Mouse (Mus musculus) embryonic facial prominence, embryonic 15.5 days (tissue): ENCODE results near the gene Yipf3. TPM values are rescaled to one million over a fixed set of nuclear protein-coding genes. Genes with fewer than 3 reads are reported as not detected.
A peak's percentile ranks its signal among the peaks of the same experiment; 100 is the strongest.

ENCODE experiments used
- ATAC-seq: fragments of 200-750 bp; cut with Nextera tagmentation; 2 replicates; pipeline ENCODE4 v1.8.0; 2017; ENCODE audit warnings: low read depth, moderate TSS enrichment; ENCODE audit not compliant: insufficient number of reproducible peaks, low FRiP score, low TSS enrichment
- H3K27ac ChIP-seq: fragments of 300-500 bp; sonication (generic); replicated peaks from 2 replicates; pipeline ENCODE4 v1.5.1; 2015; ENCODE audit warnings: mild to moderate bottlenecking, inconsistent platforms
- H3K27me3 ChIP-seq: fragments of 300-500 bp; sonication (generic); 2 replicates; pipeline ENCODE4 v1.6.1; 2015; ENCODE audit warnings: inconsistent platforms
- H3K36me3 ChIP-seq: fragments of 300-500 bp; sonication (generic); 2 replicates; pipeline ENCODE4 v1.6.1; 2015; ENCODE audit warnings: mild to moderate bottlenecking, inconsistent platforms
- H3K4me1 ChIP-seq: fragments of 300-500 bp; sonication (generic); 2 replicates; pipeline ENCODE4 v1.6.1; 2015; ENCODE audit warnings: inconsistent platforms
- H3K4me2 ChIP-seq: fragments of 300-500 bp; sonication (generic); replicated peaks from 2 replicates; pipeline ENCODE4 v1.6.1; 2015; ENCODE audit warnings: mild to moderate bottlenecking, inconsistent platforms
- H3K4me3 ChIP-seq: fragments of 300-500 bp; sonication (generic); replicated peaks from 2 replicates; pipeline ENCODE4 v1.5.1; 2015; ENCODE audit warnings: mild to moderate bottlenecking, inconsistent platforms
- H3K9ac ChIP-seq: fragments of 300-500 bp; sonication (generic); 2 replicates; pipeline ENCODE4 v1.6.1; 2015; ENCODE audit warnings: inconsistent platforms
- H3K9me3 ChIP-seq: fragments of 300-500 bp; sonication (generic); replicated peaks from 2 replicates; pipeline ENCODE4 v1.6.1; 2016; ENCODE audit warnings: inconsistent platforms
- WGBS: fragments of 180-500 bp; shearing (Covaris S2); methylation state at CpG from one replicate; pipeline ENCODE4 v1.1.7; 2015; 5-methylcytosine and 5-hydroxymethylcytosine counted together
- polyA plus RNA-seq: library from polyadenylated mRNA; unstranded; fragments of >200 nt; fragmentation: Nextera tagmentation; extraction: Ambion mirVana; gene quantifications from 2 replicates; pipeline ENCODE4 v1.2.1, GENCODE M21; 2015

Yipf3 gene
- 141 and 147 TPM in 2 replicates for polyA plus RNA-seq

GRCm38 (mm10) chr17:46247512-46248188, at the start of gene Yipf3, which contains the start of gene Polr1c:
Gene Yipf3, plus strand, starts transcription at chr17:46248080.
Gene Polr1c, minus strand, starts transcription at chr17:46248054.
- Histone ChIP-seq H3K4me2 (peak within 1 kb of the TSS; percentile 86), H3K4me1 (peaks cover 32% of the 10 kb centered on the region), H3K9me3 (no peaks in the 10 kb centered on the region), H3K27ac (peak within 1 kb of the TSS; percentile 67), H3K36me3 (peaks cover 70% of the 10 kb centered on the region), H3K9ac (peak within 1 kb of the TSS; percentile 93), H3K4me3 (peak within 1 kb of the TSS; percentile 90), H3K27me3 (no peaks in the 10 kb centered on the region)
- peak; percentile 89 for ATAC-seq
- under 1% methylated on average over 53 of the region's 53 CpGs for WGBS

GRCm38 (mm10) chr17:46201151-46201550, 46.7 kb upstream of the Yipf3 start:
- 53% methylated on average over 6 of the region's 6 CpGs for WGBS
- Histone ChIP-seq H3K9me3 (no peaks in the 10 kb centered on the region), H3K9ac (no peak overlapping the region), H3K4me3 (peak overlapping the region; percentile 99), H3K36me3 (peaks cover 47% of the 10 kb centered on the region), H3K4me1 (peaks cover 25% of the 10 kb centered on the region), H3K27me3 (no peaks in the 10 kb centered on the region), H3K27ac (no peak overlapping the region), H3K4me2 (peak overlapping the region; percentile 76)
- ATAC-seq: no peak

GRCm38 (mm10) chr17:46202421-46203071, 45.3 kb upstream of the Yipf3 start, which contains the start of the genes Polh and Xpo5:
Gene Polh, minus strand, starts transcription at chr17:46202645.
Gene Xpo5, plus strand, starts transcription at chr17:46202782.
- WGBS: under 1% methylated on average over 66 of the region's 66 CpGs
- peaks cover 47% of the 10 kb centered on the region for H3K36me3 ChIP-seq

GRCm38 (mm10) chr17:46203078-46203477, 44.8 kb upstream of the Yipf3 start:
- peak overlapping the region; percentile 84 for H3K27ac ChIP-seq
- under 1% methylated on average over 20 of the region's 20 CpGs for WGBS
- peak overlapping the region; percentile 99 for H3K4me3 ChIP-seq
- peak overlapping the region; percentile 76 for H3K4me2 ChIP-seq
- peaks cover 47% of the 10 kb centered on the region for H3K36me3 ChIP-seq
- H3K9me3 ChIP-seq: no peaks in the 10 kb centered on the region
- ATAC-seq: peak; percentile 13; the same call in 1 of the 2 replicates
- H3K27me3 ChIP-seq: no peaks in the 10 kb centered on the region
- H3K4me1 ChIP-seq: peaks cover 25% of the 10 kb centered on the region
- H3K9ac ChIP-seq: peak overlapping the region; percentile 71

More at GRCm38 (mm10) chr17:46202421-46203071, 45.3 kb upstream of the Yipf3 start, which contains the start of the genes Polh and Xpo5:
- Histone ChIP-seq H3K4me1 (peaks cover 25% of the 10 kb centered on the region), H3K27ac (peak within 1 kb of the TSS; percentile 84), H3K4me3 (peak within 1 kb of the TSS; percentile 99), H3K9ac (peak within 1 kb of the TSS; percentile 78), H3K9me3 (no peaks in the 10 kb centered on the region), H3K4me2 (peak within 1 kb of the TSS; percentile 76), H3K27me3 (no peaks in the 10 kb centered on the region)
- ATAC-seq: peak; percentile 90

- no peak for ATAC-seq
- H3K36me3 ChIP-seq: peaks cover 63% of the 10 kb centered on the region
- H3K9ac ChIP-seq: no peak overlapping the region
- H3K4me2 ChIP-seq: no peak overlapping the region
- no peaks in the 10 kb centered on the region for H3K27me3 ChIP-seq
- H3K4me1 ChIP-seq: peaks cover 15% of the 10 kb centered on the region
- H3K27ac ChIP-seq: no peak overlapping the region
- no peak overlapping the region for H3K4me3 ChIP-seq
- no peaks in the 10 kb centered on the region for H3K9me3 ChIP-seq
Measured at GRCm38 (mm10) chr17:46206676-46207075, 41.2 kb upstream of the Yipf3 start.

- H3K36me3 ChIP-seq: peaks cover 87% of the 10 kb centered on the region
- ATAC-seq: no peak
- WGBS: 79% methylated on average over 3 of the region's 3 CpGs
Measured at GRCm38 (mm10) chr17:46210550-46210949, 37.3 kb upstream of the Yipf3 start.

GRCm38 (mm10) chr17:46221601-46222000, 26.3 kb upstream of the Yipf3 start:
- ATAC-seq: no peak
- H3K9ac ChIP-seq: no peak overlapping the region
- peaks cover 99% of the 10 kb centered on the region for H3K36me3 ChIP-seq
- WGBS: 78% methylated on average over 3 of the region's 3 CpGs
- no peak overlapping the region for H3K4me3 ChIP-seq
- H3K27ac ChIP-seq: no peak overlapping the region
- H3K4me2 ChIP-seq: no peak overlapping the region
- H3K9me3 ChIP-seq: no peaks in the 10 kb centered on the region
- no peaks in the 10 kb centered on the region for H3K4me1 ChIP-seq
- H3K27me3 ChIP-seq: no peaks in the 10 kb centered on the region

More at GRCm38 (mm10) chr17:46210550-46210949, 37.3 kb upstream of the Yipf3 start:
- no peaks in the 10 kb centered on the region for H3K4me1 ChIP-seq
- no peak overlapping the region for H3K4me2 ChIP-seq
- no peak overlapping the region for H3K27ac ChIP-seq
- no peaks in the 10 kb centered on the region for H3K9me3 ChIP-seq
- H3K27me3 ChIP-seq: no peaks in the 10 kb centered on the region
- no peak overlapping the region for H3K9ac ChIP-seq
- H3K4me3 ChIP-seq: no peak overlapping the region

GRCm38 (mm10) chr17:46227576-46227975, 20.3 kb upstream of the Yipf3 start:
- Histone ChIP-seq H3K4me1 (no peaks in the 10 kb centered on the region), H3K4me2 (no peak overlapping the region), H3K27ac (no peak overlapping the region), H3K9me3 (no peaks in the 10 kb centered on the region), H3K4me3 (no peak overlapping the region), H3K36me3 (peaks cover 94% of the 10 kb centered on the region), H3K27me3 (no peaks in the 10 kb centered on the region), H3K9ac (no peak overlapping the region)
- no peak for ATAC-seq
- WGBS: 46% methylated on average over 7 of the region's 7 CpGs

GRCm38 (mm10) chr17:46236067-46236466, 11.8 kb upstream of the Yipf3 start:
- Histone ChIP-seq H3K27ac (no peak overlapping the region), H3K36me3 (peaks cover 84% of the 10 kb centered on the region), H3K4me2 (no peak overlapping the region), H3K9me3 (no peaks in the 10 kb centered on the region), H3K9ac (no peak overlapping the region), H3K4me1 (no peaks in the 10 kb centered on the region), H3K4me3 (no peak overlapping the region), H3K27me3 (no peaks in the 10 kb centered on the region)
- no peak for ATAC-seq
- 95% methylated on average over 1 of the region's 1 CpGs for WGBS

GRCm38 (mm10) chr17:46237079-46237478, 10.8 kb upstream of the Yipf3 start:
- peaks cover 88% of the 10 kb centered on the region for H3K36me3 ChIP-seq
- WGBS: 87% methylated on average over 6 of the region's 6 CpGs

GRCm38 (mm10) chr17:46237480-46237879, 10.4 kb upstream of the Yipf3 start:
- Histone ChIP-seq H3K4me3 (no peak overlapping the region), H3K4me2 (no peak overlapping the region), H3K9ac (no peak overlapping the region), H3K36me3 (peaks cover 88% of the 10 kb centered on the region), H3K9me3 (no peaks in the 10 kb centered on the region), H3K4me1 (no peaks in the 10 kb centered on the region), H3K27me3 (no peaks in the 10 kb centered on the region), H3K27ac (no peak overlapping the region)
- no peak for ATAC-seq
- WGBS: 74% methylated on average over 5 of the region's 5 CpGs

More at GRCm38 (mm10) chr17:46237079-46237478, 10.8 kb upstream of the Yipf3 start:
- no peak overlapping the region for H3K9ac ChIP-seq
- no peak overlapping the region for H3K27ac ChIP-seq
- H3K4me1 ChIP-seq: no peaks in the 10 kb centered on the region
- H3K27me3 ChIP-seq: no peaks in the 10 kb centered on the region
- ATAC-seq: no peak
- no peaks in the 10 kb centered on the region for H3K9me3 ChIP-seq
- H3K4me3 ChIP-seq: no peak overlapping the region
- no peak overlapping the region for H3K4me2 ChIP-seq
